Mouse (Mus musculus) thymus, postnatal 36 days (tissue): ENCODE measurements around the gene Ly6c1.
A peak's percentile ranks its signal among the peaks of the same experiment; 100 is the strongest.
"Not testable (repeated sequence)": the region's sequence is repeated elsewhere in the genome, so short reads cannot be mapped to it uniquely, and the experiment has no call there.

Experiments
- DNase-seq, 2 experiments: peaks; one replicate each; pipeline ENCODE4 v3.0.0; 2022; ENCODE audit warnings: mixed read lengths in 2 of 2

Gene Ly6c1

GRCm38 (mm10) chr15:75048642-75049261 lies at the start of gene Ly6c1:
Ly6c1 (minus strand) TSS chr15:75048830.
- not testable (repeated sequence) for DNase-seq

- DNase-seq: peak; percentile 26 to 27
Measured at GRCm38 (mm10) chr15:75088041-75088440, 39.4 kb upstream of the Ly6c1 start.

DNA sequence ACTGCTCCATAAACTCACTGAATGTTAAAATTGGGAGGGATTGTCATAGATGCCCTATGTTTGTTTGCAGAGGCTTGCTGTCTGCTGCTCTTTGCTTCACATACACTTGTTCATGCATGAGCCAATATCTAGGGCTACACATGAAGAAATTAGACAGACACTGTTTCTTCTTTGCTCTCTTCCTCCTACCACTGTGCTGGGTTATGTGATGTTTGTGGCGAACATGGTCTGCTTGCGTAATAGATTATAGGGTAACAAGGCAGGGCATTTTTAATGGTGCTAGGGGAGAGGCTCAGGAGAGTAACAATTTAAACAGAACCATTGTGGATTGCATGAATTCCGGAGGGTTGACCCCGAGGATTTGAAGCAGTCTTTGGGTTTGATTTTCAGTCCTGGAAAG lies 21.3 kb upstream of the Ly6c1 start:
- DNase-seq: no peak

- peak; percentile 78 to 86 for DNase-seq
Measured at GRCm38 (mm10) chr15:75062030-75062574, 13.5 kb upstream of the Ly6c1 start.

GRCm38 (mm10) chr15:75060505-75060904 lies 11.9 kb upstream of the Ly6c1 start:
- DNase-seq: peak; percentile 66 to 69

DNA sequence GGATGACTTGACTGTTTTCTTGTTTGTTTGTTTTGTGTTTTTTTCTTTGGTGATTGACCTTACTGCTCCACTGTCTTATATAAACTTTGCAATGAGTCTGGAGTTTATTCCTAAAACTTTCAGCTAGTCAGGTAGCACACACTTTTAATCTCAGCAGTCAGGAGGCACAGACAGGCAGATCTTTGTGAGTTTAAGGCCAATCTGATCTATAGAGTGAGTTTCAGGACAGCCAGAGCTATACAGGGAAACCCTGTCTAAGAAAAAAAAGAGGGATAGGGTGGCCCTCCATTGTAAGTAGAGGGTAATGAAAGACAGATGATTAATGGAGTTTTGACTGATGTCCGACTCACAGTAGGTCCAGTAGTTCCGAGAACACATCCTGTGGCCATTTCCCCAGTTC lies 7.4 kb upstream of the Ly6c1 start:
- no peak for DNase-seq

DNA sequence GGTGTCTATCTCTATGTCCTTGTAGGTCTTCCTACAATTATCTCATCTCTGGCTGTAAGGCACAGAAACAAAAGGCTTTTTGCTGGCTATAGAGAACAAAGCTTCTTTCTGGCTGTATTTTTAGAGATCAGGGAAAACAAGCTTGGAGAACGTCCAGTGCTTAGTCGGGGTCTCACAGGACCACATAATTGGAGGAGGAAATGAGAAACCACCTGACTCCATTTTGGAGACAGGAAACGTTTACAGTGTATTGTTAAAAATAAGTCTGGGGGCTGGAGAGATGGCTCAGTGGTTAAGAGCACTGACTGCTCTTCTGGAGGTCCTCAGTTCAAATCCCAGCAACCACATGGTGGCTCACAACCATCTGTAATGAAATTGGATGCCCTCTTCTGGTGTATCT lies 6.8 kb upstream of the Ly6c1 start:
- DNase-seq: not testable (repeated sequence)

- DNase-seq: peak; percentile 29 to 62
Measured at GRCm38 (mm10) chr15:75052414-75052813, 3.8 kb upstream of the Ly6c1 start.

DNA sequence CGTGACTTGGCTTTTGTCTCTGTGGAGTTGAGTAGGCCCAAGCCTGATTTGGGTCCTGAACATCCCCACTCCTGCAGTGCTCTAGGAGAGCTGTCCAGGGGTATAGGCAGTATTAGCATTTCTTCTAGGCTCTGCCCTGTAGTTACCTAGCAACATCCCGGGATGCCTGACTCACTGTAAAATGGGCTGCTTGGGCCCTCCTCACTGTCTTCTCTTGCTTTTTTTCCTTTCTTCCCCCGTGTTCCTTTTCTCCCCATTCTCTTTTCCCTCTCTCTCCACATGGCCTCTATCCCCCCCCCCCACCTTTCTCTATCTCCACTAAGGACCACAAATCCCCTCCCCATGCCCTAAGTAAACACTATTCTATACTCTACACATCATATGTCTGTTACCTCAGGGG lies 2.5 kb upstream of the Ly6c1 start:
- not testable (repeated sequence) for DNase-seq

- DNase-seq: not testable (repeated sequence)
Measured at GRCm38 (mm10) chr15:75050593-75050992, 2.0 kb upstream of the Ly6c1 start.

DNA sequence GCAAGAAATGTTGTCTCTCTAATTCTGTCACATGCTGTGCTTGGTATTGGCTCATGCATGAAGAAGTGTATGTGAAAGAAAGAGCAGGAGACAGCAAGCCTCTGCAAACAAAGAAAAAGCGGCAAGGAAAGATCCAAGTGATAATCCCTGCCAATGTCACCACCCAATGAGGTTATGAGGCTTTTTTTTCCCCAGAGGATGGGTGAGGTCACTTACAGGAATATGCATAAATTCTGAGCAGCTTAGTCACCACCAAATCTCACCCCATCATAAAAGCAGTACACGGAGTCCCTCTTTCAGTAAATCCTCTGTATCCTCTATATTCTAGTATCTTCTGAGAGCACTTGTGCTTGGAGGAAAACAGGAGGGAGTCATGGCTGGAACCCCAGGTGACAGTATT lies 1.2 kb upstream of the Ly6c1 start:
- DNase-seq: not testable (repeated sequence)

DNA sequence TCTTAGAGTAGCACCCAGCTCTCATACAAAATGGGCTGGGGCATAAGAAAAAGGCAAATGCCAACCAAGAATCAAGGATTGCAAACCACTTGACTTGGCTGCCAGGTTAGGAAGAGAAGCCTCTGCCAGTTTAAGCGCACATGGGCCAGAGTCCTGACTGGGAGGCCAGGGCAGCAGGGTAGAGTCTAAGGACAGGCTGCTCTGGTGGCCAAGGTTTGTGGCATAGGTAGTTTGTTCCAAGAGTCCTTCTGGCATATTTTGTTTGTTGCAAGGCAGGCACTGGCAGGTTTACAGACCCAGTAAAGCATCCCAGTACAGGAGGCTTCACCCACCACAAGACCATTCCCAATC lies 685 bp downstream of the Ly6c1 start:
- not testable (repeated sequence) for DNase-seq

DNA sequence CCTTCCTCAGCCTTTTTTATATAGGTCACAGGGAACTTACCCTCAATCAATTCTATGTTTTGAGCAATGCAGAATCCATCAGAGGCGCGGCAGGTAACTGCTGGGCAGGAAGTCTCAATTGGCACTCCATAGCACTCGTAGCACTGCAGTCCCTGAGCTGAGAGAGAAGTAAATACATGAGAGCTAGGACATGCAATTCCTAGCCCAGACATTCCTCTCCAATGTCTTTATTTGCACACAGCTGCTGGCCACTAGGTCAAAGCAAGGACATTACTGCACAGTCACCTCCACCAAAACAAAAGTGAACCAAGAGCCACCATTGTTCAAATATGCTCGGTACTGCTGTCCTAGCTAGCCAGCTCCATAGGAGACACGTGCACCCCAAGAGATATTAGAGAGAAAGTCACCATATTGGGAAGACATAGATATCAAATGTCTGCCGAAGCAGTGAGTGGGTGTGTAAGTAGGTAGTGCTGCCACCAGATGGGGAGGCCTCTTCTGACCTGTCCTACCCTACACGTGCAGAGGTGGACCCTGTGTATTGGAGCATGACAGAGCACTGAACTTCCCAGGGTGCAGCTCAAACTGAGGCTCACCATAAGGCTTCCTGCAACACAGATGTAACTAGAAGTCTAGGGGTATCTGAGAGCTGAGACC lies 1.2 kb downstream of the Ly6c1 start:
- DNase-seq: not testable (repeated sequence)

DNA sequence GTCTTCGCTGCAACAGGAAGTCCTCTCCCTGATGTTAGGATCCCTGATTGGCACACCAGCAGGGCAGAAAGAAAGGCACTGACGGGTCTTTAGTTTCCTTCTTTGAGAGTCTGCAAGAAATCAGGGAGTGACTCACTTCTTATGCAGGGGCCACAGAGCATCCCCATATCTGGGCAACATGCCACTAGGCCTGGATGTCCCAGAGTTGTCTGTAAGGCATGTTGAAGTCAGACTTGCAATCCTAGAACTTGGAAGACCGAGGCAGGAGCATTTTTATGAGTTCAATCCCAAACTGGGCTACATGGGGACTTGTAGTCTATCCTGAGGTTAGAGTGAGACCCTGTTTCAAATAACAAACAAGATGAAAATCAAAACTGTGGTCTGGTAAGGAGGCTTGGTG lies 3.1 kb downstream of the Ly6c1 start:
- not testable (repeated sequence) for DNase-seq

- not testable (repeated sequence) for DNase-seq
Measured at GRCm38 (mm10) chr15:75021020-75021759, 27.4 kb downstream of the Ly6c1 start.

DNA sequence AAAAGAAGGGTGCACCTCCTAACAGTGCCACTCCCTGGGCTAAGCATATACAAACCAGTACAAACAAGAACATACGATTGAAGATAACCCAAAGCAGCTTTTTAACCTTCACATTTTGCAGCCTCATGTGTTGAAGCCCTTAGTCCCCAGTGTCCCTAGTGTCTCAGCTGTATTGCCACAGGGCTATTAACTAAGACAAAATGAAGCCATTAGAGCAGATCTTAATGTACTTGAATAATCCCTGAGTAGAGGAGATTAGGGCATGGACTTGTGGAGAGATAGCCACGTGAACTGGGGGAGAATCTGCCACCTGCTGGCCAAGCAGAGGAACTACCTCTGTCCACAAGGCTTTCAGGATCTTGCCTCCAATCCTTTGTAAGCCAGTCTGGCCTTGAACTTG lies 29.2 kb downstream of the Ly6c1 start:
- not testable (repeated sequence) for DNase-seq
